Mouse (Mus musculus) liver, postnatal 0 days (tissue): ENCODE data around the gene Ifngr2. TPM values are rescaled to one million over a fixed set of nuclear protein-coding genes. Genes with fewer than 3 reads are reported as not detected.

Source experiments
- ATAC-seq: fragments of 200-750 bp; cut with Nextera tagmentation; 2 replicates; pipeline ENCODE4 v1.8.0; 2017; ENCODE audit warnings: mild to moderate bottlenecking, moderate library complexity
- DNase-seq: peaks from one replicate; pipeline ENCODE4 v3.0.0-alpha.2; 2016
- H3K27ac ChIP-seq: fragments of 300-500 bp; sonication (generic); 2 replicates; pipeline ENCODE4 v1.5.1; 2014; ENCODE audit warnings: antibody characterized with exemption, moderate library complexity, mild to moderate bottlenecking, low read depth
- H3K27me3 ChIP-seq: fragments of 300-500 bp; sonication (generic); 2 replicates; pipeline ENCODE4 v1.6.1; 2014; ENCODE audit warnings: low read length, control low read depth, mixed read lengths; ENCODE audit not compliant: insufficient read depth
- H3K36me3 ChIP-seq: fragments of 300-500 bp; sonication (generic); replicated peaks from 2 replicates; pipeline ENCODE4 v1.6.1; 2014; ENCODE audit warnings: mild to moderate bottlenecking, control low read depth, low read length, moderate library complexity, mixed read lengths; ENCODE audit not compliant: insufficient read depth
- H3K4me1 ChIP-seq: fragments of 300-500 bp; sonication (generic); 2 replicates; pipeline ENCODE4 v1.6.1; 2014; ENCODE audit warnings: antibody characterized with exemption, mild to moderate bottlenecking, control low read depth; ENCODE audit not compliant: insufficient read depth
- H3K4me2 ChIP-seq: fragments of 300-500 bp; sonication (generic); 2 replicates; pipeline ENCODE4 v1.6.1; 2014; ENCODE audit warnings: low read depth, mild to moderate bottlenecking, low read length, moderate library complexity, mixed read lengths
- H3K4me3 ChIP-seq: fragments of 300-500 bp; sonication (generic); 2 replicates; pipeline ENCODE4 v1.5.1; 2014; ENCODE audit warnings: low read depth, low read length
- H3K9ac ChIP-seq: fragments of 300-500 bp; sonication (generic); replicated peaks from 2 replicates; pipeline ENCODE4 v1.6.1; 2014; ENCODE audit warnings: mild to moderate bottlenecking, moderate library complexity
- H3K9me3 ChIP-seq: fragments of 300-500 bp; sonication (generic); 2 replicates; pipeline ENCODE4 v1.6.1; 2016; ENCODE audit warnings: mild to moderate bottlenecking, control low read depth, low read length, mixed read lengths
- CTCF ChIP-seq: sonication (generic); IDR thresholded peaks from 2 replicates; pipeline ENCODE4 v1.5.1; 2016; ENCODE audit warnings: antibody characterized with exemption, low read depth
- EP300 ChIP-seq: IDR thresholded peaks from 2 replicates; pipeline ENCODE4 v1.6.1; 2016; ENCODE audit warnings: antibody characterized with exemption, low read depth, mild to moderate bottlenecking
- WGBS: fragments of 180-500 bp; shearing (Covaris S2); extraction: QIAGEN DNeasy Blood & Tissue Kit; methylation state at CpG from one replicate; pipeline ENCODE4 v1.1.7; 2014; ENCODE audit not compliant: insufficient replicate concordance; 5-methylcytosine and 5-hydroxymethylcytosine counted together
- polyA plus RNA-seq: library from polyadenylated mRNA; unstranded; fragments of >200 nt; fragmentation: Nextera tagmentation; extraction: Ambion mirVana; gene quantifications from 2 replicates; pipeline ENCODE4 v1.2.1, GENCODE M21; 2015

Ifngr2 gene
- polyA plus RNA-seq, 1 experiment from 2014 or later, result 18.2 TPM

DNA sequence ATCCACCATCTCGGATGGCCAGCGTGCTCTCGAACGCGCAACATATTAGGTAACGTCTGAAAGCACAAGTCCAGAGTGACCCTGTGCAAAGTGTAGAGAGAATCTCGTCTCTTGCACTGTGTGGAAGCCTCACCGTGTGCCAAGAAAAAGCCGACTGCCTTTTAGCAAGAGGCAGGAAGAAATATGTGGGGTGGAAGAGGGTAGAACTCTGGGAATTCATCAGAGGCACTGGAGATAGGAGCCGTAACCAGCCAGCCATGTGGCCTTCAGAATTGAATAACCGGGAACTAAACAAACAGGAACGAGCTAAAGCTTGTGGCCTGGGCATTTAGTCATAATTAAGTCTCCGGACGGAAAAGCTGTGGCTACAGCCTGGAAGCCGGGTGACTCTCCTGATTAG lies 9.8 kb downstream of the Ifngr2 start:
- 86% methylated on average over 15 of the region's 15 CpGs for WGBS
- DNase-seq, result no peak
- H3K27me3 ChIP-seq, result no peaks in the 10 kb centered on the region

DNA sequence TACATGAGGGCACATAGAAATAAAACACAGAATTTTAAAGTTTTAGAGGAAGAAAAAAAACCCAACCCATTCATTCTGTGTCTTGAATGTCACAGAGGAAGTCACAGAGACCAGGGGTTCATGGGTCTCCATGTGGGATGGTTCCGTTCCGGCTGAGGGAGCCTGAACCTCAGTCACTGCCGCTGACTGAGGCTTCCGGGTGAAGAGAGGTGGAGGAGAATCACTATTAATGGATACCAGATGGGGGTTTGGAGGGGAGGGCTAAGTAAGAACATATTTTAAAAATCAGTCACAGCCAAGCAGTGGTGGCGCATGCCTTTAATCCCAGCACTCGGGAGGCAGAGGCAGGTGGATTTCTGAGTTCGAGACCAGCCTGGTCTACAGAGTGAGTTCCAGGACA lies 10.3 kb downstream of the Ifngr2 start:
- 91% methylated on average over 7 of the region's 7 CpGs for WGBS
- no peak for DNase-seq
- H3K9me3 ChIP-seq, result no peaks in the 10 kb centered on the region
- no peaks in the 10 kb centered on the region for H3K27me3 ChIP-seq
- H3K9ac ChIP-seq, result no peak overlapping the region
- H3K36me3 ChIP-seq, result peaks cover 64% of the 10 kb centered on the region
- no peak overlapping the region for H3K27ac ChIP-seq
- H3K4me3 ChIP-seq, result no peak overlapping the region
- H3K4me2 ChIP-seq, result no peak overlapping the region
- no peak for ATAC-seq
- peaks cover 14% of the 10 kb centered on the region; the same call in 1 of the 2 replicates for H3K4me1 ChIP-seq
- TF ChIP-seq CTCF (no peak), EP300 (no peak)

More for the DNA sequence above, 9.8 kb downstream of the Ifngr2 start:
- Histone ChIP-seq H3K4me2 (no peak overlapping the region), H3K9ac (no peak overlapping the region), H3K36me3 (peaks cover 62% of the 10 kb centered on the region), H3K9me3 (no peaks in the 10 kb centered on the region), H3K4me3 (no peak overlapping the region), H3K27ac (no peak overlapping the region), H3K4me1 (peaks cover 20% of the 10 kb centered on the region)
- TF ChIP-seq EP300, result no peak
- TF ChIP-seq CTCF, result no peak
- no peak for ATAC-seq

DNA sequence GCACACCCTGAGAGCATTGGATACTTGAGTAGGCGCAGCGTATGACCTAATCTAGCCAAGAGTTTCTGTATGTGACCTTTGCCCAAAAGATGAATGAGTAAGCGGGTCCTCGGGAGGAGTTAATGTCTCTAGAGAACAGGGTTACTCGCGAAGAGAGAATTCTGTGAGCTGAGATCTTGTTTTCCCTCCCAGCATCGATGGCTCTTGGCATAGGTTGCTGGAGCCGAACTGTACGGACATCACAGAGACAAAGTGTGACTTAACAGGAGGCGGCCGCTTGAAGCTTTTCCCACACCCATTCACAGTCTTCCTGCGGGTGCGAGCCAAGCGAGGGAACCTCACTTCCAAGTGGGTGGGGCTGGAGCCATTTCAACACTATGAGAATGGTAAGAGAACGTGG lies 10.8 kb downstream of the Ifngr2 start:
- Histone ChIP-seq H3K36me3 (peaks cover 67% of the 10 kb centered on the region), H3K4me1 (peaks cover 14% of the 10 kb centered on the region; the same call in 1 of the 2 replicates), H3K27me3 (no peaks in the 10 kb centered on the region), H3K4me2 (no peak overlapping the region), H3K9me3 (no peaks in the 10 kb centered on the region), H3K4me3 (no peak overlapping the region), H3K27ac (no peak overlapping the region), H3K9ac (no peak overlapping the region)
- TF ChIP-seq EP300, result no peak
- TF ChIP-seq CTCF, result no peak
- 91% methylated on average over 15 of the region's 15 CpGs for WGBS
- ATAC-seq (no peak), DNase-seq (no peak)

DNA sequence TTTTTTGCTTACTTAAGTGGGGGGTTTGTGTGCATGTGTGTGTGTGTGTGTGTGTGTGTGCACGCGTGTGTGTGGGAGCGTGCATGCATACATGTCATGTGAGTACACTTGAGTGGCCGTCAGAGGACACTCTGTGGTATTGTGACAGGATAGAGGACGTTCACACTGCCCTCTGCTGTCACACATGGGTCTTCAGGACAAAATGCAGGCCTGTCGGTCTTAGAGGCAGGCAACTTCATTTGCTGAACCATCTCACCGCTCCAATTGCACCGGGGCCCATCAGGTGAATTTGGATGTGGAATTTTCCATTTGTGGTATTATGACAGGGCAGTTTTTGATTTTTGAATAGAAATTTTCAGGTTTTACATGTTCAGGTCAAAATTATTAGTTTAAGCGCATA lies 14.2 kb downstream of the Ifngr2 start:
- WGBS, result 55% methylated on average over 9 of the region's 9 CpGs
- Histone ChIP-seq H3K36me3 (peaks cover 55% of the 10 kb centered on the region), H3K27me3 (no peaks in the 10 kb centered on the region), H3K4me1 (peaks cover 16% of the 10 kb centered on the region), H3K9ac (no peak overlapping the region), H3K4me3 (no peak overlapping the region), H3K4me2 (no peak overlapping the region), H3K9me3 (no peaks in the 10 kb centered on the region), H3K27ac (peak overlapping the region; percentile 37; the same call in 1 of the 2 replicates)
- DNase-seq (peak; percentile 59), ATAC-seq (peak; percentile 54; the same call in 1 of the 2 replicates)
- TF ChIP-seq CTCF (peak; percentile 81), EP300 (no peak)

DNA sequence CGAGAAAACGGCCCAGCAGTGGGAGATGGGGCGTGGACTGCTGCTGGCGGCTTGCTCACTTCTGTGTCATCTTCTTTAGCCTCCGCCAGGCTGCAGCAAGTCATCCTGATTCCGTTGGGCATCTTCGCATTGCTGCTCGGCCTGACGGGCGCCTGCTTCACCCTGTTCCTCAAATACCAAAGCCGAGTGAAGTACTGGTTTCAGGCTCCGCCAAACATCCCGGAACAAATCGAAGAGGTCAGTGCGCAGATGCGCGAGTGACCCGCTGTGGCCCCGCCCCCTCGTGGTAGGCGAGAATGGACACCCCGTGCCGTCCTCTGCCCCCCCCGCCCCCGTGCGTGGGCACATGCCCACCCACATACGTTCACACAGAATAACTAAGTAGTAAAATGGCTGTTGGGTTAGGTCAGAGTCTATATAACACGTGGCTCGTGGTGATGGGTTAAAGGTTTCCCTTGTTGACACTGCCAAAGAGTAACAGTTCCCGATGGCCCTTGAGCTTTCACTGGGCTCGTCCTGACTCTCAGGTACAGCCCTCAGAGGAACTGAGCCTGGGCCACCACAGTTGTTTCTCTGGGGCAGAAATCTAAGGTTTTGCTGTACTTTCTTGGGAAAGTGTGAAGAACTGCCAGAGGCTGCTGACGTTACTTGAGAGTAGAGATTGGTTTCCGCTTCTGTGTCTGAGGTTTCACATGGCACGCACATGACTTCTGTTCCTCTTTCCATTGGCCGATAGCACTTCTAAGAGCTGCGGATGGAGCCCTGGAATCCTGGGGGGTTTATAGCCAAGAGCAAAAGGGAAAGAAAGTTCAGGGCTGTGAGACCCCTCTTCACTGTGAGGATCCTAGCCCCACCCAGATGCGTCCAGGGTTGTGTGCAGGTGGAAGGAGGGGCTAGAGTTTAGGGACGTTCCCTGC lies 14.9 kb downstream of the Ifngr2 start:
- Histone ChIP-seq H3K4me3 (no peak overlapping the region), H3K9ac (no peak overlapping the region)
- ATAC-seq, result peak; percentile 77

DNA sequence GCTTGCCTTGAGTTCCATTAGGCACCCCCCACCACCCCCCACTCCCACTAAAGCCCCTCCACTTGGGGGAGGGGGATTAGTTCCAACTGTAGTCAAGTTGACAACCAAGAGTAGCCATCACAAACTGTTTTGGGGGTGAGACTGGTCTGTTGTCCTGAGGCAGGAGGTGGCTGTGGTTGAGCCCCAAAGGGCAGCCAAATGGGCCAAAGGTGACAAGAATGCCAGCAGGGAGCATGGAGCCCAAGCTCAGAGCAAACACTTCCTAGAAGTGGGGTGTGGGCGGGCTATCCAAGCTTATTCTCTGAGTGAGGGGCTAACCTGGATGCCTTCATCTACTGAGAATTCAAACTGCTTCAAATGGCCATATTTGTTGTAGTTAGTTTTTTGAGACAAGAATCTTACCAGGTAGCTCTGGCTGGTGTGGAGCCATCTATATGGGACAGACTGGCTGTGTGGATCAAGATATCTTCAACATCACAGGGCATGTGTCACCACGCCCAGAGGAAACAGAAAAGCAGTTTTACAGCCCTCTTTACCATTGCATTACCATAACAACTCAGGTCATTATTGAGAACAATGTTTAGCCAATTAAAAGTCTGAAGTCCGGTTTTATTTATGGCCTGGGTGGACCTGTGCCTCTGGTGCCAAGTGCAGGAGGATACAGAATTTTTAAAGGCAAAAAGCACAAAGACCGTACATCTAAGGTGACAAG lies 17.9 kb downstream of the Ifngr2 start:
- H3K9me3 ChIP-seq, result no peaks in the 10 kb centered on the region
- H3K4me3 ChIP-seq, result no peak overlapping the region
- DNase-seq, result peak; percentile 61
- H3K36me3 ChIP-seq, result peaks cover 30% of the 10 kb centered on the region
- H3K4me2 ChIP-seq, result no peak overlapping the region; the same call in 1 of the 2 replicates
- ATAC-seq, result peak; percentile 52
- WGBS, result 64% methylated on average over 4 of the region's 4 CpGs
- H3K9ac ChIP-seq, result no peak overlapping the region
- H3K4me1 ChIP-seq, result peaks cover 16% of the 10 kb centered on the region
- no peaks in the 10 kb centered on the region for H3K27me3 ChIP-seq
- H3K27ac ChIP-seq, result peak overlapping the region; percentile 64
- TF ChIP-seq CTCF (no peak), EP300 (0 out of 2 replicates have a peak, but pooled peaks have one; percentile 33)

More for the DNA sequence above, 14.9 kb downstream of the Ifngr2 start:
- no peaks in the 10 kb centered on the region for H3K27me3 ChIP-seq
- H3K9me3 ChIP-seq, result no peaks in the 10 kb centered on the region
- H3K4me1 ChIP-seq, result peaks cover 16% of the 10 kb centered on the region
- WGBS, result 75% methylated on average over 38 of the region's 38 CpGs
- no peak overlapping the region for H3K4me2 ChIP-seq
- peaks cover 49% of the 10 kb centered on the region for H3K36me3 ChIP-seq
- H3K27ac ChIP-seq, result peak overlapping the region; percentile 37
- DNase-seq, result peak; percentile 70
- 0 out of 2 replicates have a peak, but pooled peaks have one; percentile 2 for TF ChIP-seq CTCF
- no peak; the same call in 1 of the 2 replicates for TF ChIP-seq EP300
